Mouse (Mus musculus): ENCODE measurements around the gene Gramd1b. TPM values are rescaled to one million over a fixed set of nuclear protein-coding genes. Genes with fewer than 3 reads are reported as not detected.

Gene Gramd1b
- polyA plus RNA-seq, 1 experiment from 2014 or later, result 3.0 TPM

DNA sequence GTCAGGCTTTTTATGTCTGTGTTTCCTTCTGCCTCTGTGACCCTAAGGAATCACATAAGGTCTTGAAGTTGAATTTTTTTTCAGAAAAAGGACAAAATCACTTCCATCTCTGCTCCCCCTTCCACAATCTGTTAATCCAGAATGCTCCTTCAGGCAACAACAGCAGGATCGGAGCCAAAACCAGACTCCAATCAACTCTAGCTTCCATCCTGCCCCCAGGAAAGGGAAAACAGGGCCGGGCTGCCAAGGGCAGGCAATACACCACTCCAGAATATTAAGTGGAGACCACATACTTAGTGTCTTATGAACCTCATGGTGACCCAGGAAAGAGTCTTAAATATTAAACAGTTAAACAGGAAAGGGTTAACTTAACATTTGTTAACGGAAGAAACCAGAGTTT lies 148.7 kb downstream of the Gramd1b start:
- H3K36me3 ChIP-seq, result no peaks in the 10 kb centered on the region
- H3K27me3 ChIP-seq (replicated peaks), result no peaks in the 10 kb centered on the region
- H3K9me3 ChIP-seq, result no peaks in the 10 kb centered on the region
- WGBS, result 78% methylated on average over 3 of the region's 3 CpGs
- H3K4me1 ChIP-seq (replicated peaks), result no peaks in the 10 kb centered on the region
- no peak overlapping the region for H3K27ac ChIP-seq
- no peak for ATAC-seq
- no peak overlapping the region for H3K4me2 ChIP-seq (replicated peaks)
- no peak overlapping the region for H3K9ac ChIP-seq
- no peak overlapping the region for H3K4me3 ChIP-seq (replicated peaks)

DNA sequence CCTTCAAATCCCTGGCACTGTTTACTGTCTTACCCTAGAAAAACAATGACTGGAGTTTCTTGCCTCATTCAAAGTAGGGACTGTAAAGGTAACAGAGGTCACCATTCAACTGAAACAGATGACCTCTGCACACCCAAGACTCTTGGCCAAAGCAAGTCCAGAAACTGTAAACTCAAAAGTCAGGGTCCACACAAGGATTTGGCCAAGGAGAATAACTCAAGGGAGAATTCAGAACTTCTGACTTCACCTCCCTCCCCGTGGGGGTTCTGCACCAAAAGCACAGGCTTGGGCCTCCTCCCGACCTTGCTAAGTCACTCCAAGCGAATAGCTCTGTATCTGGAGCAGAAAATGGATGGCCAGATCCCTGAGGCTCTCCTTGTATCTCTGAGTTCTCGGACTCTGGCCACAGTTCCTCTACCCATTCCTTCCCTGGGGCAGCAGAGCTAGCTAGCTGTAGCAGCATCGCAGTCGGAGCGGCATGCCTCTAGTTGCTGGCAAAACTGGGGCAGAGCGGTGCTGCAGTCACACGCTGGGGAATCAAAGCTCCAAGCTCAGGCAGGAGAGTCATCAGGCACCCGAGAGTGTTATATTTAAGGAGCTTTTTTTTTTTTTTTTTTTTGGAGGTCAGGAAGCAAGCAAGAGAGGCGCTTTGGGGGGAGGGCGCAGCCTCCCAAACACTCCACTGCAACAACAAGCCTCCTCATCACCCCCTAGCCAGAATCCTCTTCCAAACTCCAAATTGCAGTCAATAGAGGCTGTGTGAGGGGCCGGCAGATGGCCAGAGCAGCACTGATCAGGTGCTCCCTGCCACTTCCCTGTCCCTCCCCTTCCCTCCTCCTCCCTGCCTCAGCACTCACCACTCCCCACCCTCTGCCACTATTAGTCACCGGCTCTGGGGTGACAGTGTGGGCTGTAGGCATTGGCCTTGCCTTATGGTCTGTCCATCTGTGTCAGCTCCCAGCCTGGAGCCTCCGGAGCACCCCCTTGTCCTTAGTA lies 149.5 kb downstream of the Gramd1b start:
- ATAC-seq, result peak; percentile 91
- H3K4me3 ChIP-seq (replicated peaks), result no peak overlapping the region
- no peaks in the 10 kb centered on the region for H3K36me3 ChIP-seq
- H3K9me3 ChIP-seq, result no peaks in the 10 kb centered on the region
- H3K4me2 ChIP-seq (replicated peaks), result no peak overlapping the region
- no peak overlapping the region for H3K27ac ChIP-seq
- H3K4me1 ChIP-seq (replicated peaks), result no peaks in the 10 kb centered on the region
- WGBS, result 27% methylated on average over 15 of the region's 15 CpGs
- no peaks in the 10 kb centered on the region for H3K27me3 ChIP-seq (replicated peaks)
- no peak overlapping the region for H3K9ac ChIP-seq

DNA sequence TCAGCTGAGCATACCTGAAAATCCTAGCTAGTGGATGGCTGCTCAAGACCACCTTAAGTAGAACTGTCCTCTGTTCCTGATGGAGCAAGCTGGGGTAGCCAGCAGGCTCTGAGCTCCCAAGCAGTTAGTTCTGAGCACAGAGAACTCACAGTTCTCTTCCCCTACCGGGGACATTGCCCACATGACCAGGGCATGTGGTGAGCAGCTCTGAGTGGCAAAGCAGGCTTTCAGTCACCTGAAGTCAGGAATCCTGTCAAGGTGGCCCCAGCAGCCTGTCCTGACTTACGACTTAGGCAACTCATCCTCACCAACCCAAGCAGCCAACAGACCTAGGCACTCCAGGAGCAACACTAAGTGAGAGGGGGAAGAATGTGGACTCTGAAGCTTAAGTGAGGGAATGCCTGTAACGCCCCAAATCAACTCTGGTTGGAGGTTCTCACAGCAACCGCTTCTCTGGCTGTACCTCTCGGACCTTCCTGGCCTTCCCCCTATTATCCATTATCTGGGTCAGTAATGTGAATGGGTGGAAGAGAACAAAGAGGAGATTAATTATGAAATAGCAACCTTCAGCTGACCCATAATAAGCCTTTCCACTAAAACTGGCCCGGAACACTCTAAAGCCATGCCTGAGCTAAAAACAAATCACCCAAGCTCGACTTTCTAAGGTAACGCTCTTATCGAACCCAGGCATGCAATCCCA lies 154.3 kb downstream of the Gramd1b start:
- no peaks in the 10 kb centered on the region for H3K36me3 ChIP-seq
- no peak overlapping the region for H3K27ac ChIP-seq
- H3K27me3 ChIP-seq (replicated peaks), result no peaks in the 10 kb centered on the region
- no peak overlapping the region for H3K9ac ChIP-seq
- 66% methylated on average over 9 of the region's 9 CpGs for whole genome bisulfite sequencing
- H3K4me3 ChIP-seq (replicated peaks), result no peak overlapping the region
- no peaks in the 10 kb centered on the region for H3K9me3 ChIP-seq
- peaks cover 5% of the 10 kb centered on the region; the same call in 1 of the 2 replicates for H3K4me1 ChIP-seq (replicated peaks)
- ATAC-seq, result peak; percentile 37; the same call in 1 of the 2 replicates
- H3K4me2 ChIP-seq (replicated peaks), result peak overlapping the region; percentile 50

DNA sequence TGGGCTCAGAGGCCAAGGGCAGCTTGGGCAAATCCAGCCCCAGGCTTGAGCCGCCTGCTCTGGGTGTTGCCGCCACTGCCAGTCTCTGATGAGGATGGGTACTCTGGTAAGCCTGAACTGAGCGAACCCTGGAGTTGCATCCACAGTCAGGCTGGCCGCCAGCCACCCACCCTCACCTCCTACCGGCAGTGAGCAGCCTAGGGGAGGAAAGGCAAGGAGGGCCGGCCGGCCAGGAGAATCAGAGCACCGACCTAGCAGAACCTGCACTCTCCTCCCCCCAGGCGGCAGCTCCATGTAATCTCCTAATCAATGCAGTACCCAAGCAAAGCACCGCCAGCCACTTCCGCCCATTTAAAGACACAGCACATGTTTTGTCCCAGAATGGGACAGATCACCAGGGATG lies 155.0 kb downstream of the Gramd1b start:
- Histone ChIP-seq H3K36me3 (no peaks in the 10 kb centered on the region), H3K9me3 (no peaks in the 10 kb centered on the region), H3K9ac (no peak overlapping the region), H3K4me2 (replicated peaks) (peak overlapping the region; percentile 50), H3K27me3 (replicated peaks) (no peaks in the 10 kb centered on the region), H3K4me3 (replicated peaks) (no peak overlapping the region; the same call in 1 of the 2 replicates), H3K27ac (no peak overlapping the region), H3K4me1 (replicated peaks) (peaks cover 5% of the 10 kb centered on the region; the same call in 1 of the 2 replicates)
- peak; percentile 85 for ATAC-seq
- WGBS, result 15% methylated on average over 11 of the region's 11 CpGs

DNA sequence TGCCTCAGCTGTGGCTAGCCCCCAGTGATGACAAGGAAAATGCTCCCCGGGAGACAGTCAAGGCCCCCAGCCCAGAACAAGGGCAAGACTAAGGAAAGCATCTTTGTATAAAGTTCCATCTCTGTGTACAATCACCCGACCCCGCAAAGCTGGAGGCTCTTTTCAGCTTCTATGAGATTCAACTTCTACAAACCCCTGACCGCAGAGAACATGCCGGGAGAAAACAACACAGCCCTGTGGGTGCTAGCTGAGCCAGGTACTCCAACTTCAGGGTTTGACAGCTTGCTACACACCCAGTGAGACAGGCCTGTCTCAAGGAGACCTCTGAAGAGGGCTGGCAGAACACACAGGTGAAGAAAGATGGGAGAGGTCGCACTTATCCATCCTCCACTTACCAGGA lies 155.7 kb downstream of the Gramd1b start:
- Histone ChIP-seq H3K9me3 (no peaks in the 10 kb centered on the region), H3K27ac (no peak overlapping the region), H3K4me1 (replicated peaks) (peaks cover 8% of the 10 kb centered on the region; the same call in 1 of the 2 replicates), H3K27me3 (replicated peaks) (no peaks in the 10 kb centered on the region), H3K36me3 (no peaks in the 10 kb centered on the region), H3K9ac (no peak overlapping the region), H3K4me3 (replicated peaks) (no peak overlapping the region), H3K4me2 (replicated peaks) (no peak overlapping the region)
- no peak for ATAC-seq
- WGBS, result 75% methylated on average over 6 of the region's 6 CpGs

DNA sequence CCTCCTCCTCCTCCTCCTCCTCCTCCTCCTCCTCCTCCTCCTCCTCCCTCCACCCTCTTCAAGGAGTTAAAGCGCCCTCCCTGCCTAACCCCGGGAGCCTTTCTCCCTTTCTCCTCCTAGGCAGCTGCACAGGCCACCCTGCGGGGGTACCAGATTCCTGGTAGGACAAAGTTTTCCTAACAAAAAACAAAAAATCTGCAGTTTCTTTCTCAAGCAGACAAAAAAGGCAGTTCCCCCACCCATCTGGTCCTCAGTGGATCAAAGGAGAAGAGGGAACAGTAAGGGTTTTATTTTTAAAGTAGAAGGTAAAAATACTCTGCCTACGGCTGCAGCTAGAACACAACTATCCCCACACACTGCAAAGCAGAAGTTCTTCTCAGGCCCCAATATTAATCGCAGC lies 156.2 kb downstream of the Gramd1b start:
- WGBS, result 75% methylated on average over 3 of the region's 5 CpGs
- Histone ChIP-seq H3K4me2 (replicated peaks) (no peak overlapping the region), H3K4me3 (replicated peaks) (no peak overlapping the region), H3K4me1 (replicated peaks) (peaks cover 8% of the 10 kb centered on the region; the same call in 1 of the 2 replicates), H3K36me3 (no peaks in the 10 kb centered on the region), H3K9me3 (no peaks in the 10 kb centered on the region), H3K27ac (no peak overlapping the region), H3K9ac (no peak overlapping the region), H3K27me3 (replicated peaks) (no peaks in the 10 kb centered on the region)
- ATAC-seq, result no peak

DNA sequence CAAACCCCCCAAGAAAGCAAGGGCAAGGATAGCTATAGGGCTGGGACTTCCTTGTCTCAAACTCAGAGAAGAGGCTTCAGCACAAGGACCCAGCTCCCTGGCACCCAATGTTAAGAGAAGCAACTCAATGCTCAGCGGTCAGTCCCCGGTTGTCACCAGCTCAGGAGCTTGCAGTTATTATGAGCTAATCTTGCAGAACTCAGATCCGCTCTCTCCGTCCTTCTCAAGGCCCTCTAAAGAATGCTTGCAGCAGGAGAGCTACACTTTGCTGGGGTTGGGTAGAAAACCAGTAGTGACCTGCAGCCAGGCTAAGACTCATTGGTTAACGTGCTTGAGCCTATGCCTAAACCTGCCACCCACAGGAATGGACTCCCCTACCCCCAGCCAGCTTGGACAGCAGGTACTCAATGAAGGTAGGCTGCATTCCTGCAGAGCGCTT lies 156.6 kb downstream of the Gramd1b start:
- Histone ChIP-seq H3K36me3 (no peaks in the 10 kb centered on the region), H3K27ac (no peak overlapping the region), H3K4me3 (replicated peaks) (no peak overlapping the region), H3K9ac (no peak overlapping the region), H3K4me2 (replicated peaks) (no peak overlapping the region), H3K4me1 (replicated peaks) (peaks cover 10% of the 10 kb centered on the region; the same call in 1 of the 2 replicates), H3K9me3 (no peaks in the 10 kb centered on the region), H3K27me3 (replicated peaks) (no peaks in the 10 kb centered on the region)
- no peak for ATAC-seq
- 87% methylated on average over 6 of the region's 6 CpGs for WGBS

DNA sequence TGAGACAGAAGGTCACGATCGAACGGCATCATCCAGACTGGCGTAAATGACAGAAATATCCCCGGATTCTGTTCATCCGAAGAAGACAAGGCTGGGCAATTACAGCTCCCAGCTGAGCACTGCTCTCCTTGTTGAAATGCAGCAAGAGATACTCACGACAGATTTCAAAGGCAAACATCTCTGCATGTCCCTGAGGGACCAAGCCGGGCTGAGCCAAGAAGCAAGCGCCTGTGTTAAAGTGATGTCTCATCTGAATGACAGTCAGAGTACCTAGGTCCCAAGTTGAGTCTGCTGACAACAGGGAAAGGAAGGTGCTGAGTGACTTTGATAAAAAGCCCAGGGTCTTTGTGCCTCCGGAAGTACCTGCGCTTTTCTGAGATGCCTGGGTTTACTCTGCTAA lies 157.1 kb downstream of the Gramd1b start:
- Histone ChIP-seq H3K4me2 (replicated peaks) (no peak overlapping the region), H3K4me1 (replicated peaks) (peaks cover 10% of the 10 kb centered on the region; the same call in 1 of the 2 replicates), H3K4me3 (replicated peaks) (no peak overlapping the region), H3K9ac (no peak overlapping the region), H3K36me3 (no peaks in the 10 kb centered on the region), H3K9me3 (no peaks in the 10 kb centered on the region), H3K27ac (no peak overlapping the region), H3K27me3 (replicated peaks) (no peaks in the 10 kb centered on the region)
- no peak for ATAC-seq
- WGBS, result 85% methylated on average over 11 of the region's 11 CpGs

DNA sequence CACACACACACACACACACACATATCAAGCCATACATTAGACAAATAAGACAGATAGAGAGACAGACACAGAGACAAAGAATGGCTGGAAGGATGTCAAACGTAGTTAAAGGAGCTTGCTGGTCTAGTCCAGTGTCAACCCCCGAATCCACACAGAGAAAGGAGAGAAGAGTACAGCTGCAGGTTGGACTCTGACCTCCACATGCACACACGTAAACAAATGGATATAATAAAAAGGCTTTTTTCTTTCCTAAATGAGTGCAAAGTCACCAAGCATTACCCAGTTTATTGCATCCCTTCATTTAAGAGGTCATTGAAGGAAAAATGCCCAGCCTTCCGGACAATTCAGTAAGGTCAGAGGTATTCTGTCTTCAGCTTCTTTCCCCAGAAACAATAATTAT lies 161.0 kb downstream of the Gramd1b start:
- no peak overlapping the region for H3K27ac ChIP-seq
- 34% methylated on average over 4 of the region's 4 CpGs for WGBS
- peak; percentile 87 for ATAC-seq

DNA sequence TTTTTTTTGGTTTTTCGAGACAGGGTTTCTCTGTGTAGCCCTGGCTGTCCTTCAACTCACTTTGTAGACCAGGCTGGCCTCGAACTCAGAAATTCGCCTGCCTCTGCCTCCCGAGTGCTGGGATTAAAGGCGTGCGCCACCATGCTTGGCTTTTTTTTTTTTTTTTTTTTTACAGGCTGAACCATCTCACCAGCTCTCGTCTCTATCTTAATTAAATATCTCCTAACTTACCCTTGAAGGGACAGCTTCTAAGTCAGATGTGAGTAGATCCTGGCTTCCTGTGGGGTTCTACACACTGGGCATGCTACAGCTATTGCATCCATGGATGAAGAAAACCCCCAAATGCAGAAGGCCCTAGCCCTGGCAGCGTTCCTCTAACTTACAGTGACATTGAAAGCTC lies 164.4 kb downstream of the Gramd1b start:
- Histone ChIP-seq H3K27ac (no peak overlapping the region), H3K4me2 (replicated peaks) (no peak overlapping the region), H3K4me1 (replicated peaks) (0 out of 2 replicates have a peak, but pooled peaks cover 5% of the 10 kb centered on the region), H3K36me3 (no peaks in the 10 kb centered on the region), H3K9me3 (no peaks in the 10 kb centered on the region), H3K9ac (no peak overlapping the region), H3K4me3 (replicated peaks) (no peak overlapping the region), H3K27me3 (replicated peaks) (no peaks in the 10 kb centered on the region)
- ATAC-seq, result no peak
- 90% methylated on average over 8 of the region's 8 CpGs for WGBS

More for the DNA sequence above, 161.0 kb downstream of the Gramd1b start:
- no peaks in the 10 kb centered on the region for H3K36me3 ChIP-seq
- no peak overlapping the region for H3K4me2 ChIP-seq (replicated peaks)
- H3K4me3 ChIP-seq (replicated peaks), result no peak overlapping the region
- no peaks in the 10 kb centered on the region for H3K27me3 ChIP-seq (replicated peaks)
- H3K9me3 ChIP-seq, result no peaks in the 10 kb centered on the region
- H3K9ac ChIP-seq, result no peak overlapping the region
- H3K4me1 ChIP-seq (replicated peaks), result 0 out of 2 replicates have a peak, but pooled peaks cover 5% of the 10 kb centered on the region

DNA sequence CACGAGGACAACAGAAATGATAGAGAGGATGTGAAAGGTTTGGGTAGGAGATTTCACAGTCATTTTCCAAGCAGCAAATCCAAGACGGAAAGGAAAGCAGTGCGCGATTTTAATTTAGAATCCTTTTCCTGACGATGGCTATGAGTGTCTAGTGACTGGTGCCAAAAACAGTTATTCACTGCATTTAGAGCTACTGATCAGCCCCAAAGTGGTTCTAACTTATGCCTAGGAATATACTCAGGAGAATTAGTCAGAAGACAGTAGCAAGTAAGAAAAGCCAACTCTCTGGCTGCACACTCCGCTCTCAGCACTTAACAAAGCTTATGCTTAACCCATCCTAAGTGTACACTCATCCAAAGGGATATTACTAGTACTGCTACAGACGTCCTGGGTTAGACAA lies 166.9 kb downstream of the Gramd1b start:
- no peaks in the 10 kb centered on the region for H3K9me3 ChIP-seq
- H3K27me3 ChIP-seq (replicated peaks), result no peaks in the 10 kb centered on the region
- H3K9ac ChIP-seq, result no peak overlapping the region
- H3K27ac ChIP-seq, result no peak overlapping the region
- H3K4me3 ChIP-seq (replicated peaks), result no peak overlapping the region
- no peaks in the 10 kb centered on the region for H3K4me1 ChIP-seq (replicated peaks)
- no peak for ATAC-seq
- WGBS, result 81% methylated on average over 7 of the region's 7 CpGs
- no peaks in the 10 kb centered on the region for H3K36me3 ChIP-seq
- H3K4me2 ChIP-seq (replicated peaks), result no peak overlapping the region

DNA sequence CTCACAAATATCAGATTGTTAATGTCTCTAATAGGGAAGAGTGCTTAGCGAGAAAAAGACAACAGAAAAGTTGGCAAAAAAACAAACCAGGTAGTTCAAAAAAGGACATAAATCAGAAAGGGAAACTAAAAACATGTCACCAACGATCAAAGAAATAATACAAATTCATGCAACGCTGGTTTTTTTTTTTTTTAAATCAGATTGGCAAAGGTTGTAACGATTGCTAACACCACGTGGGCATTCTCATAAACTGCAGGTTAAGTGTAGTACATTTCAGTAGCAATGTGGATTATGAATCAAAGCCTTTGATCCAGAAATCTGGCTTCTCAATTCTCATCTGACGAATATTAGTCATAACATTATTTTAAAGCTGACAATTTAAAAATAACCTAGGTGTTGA lies 169.2 kb downstream of the Gramd1b start:
- H3K4me2 ChIP-seq (replicated peaks), result no peak overlapping the region
- no peak overlapping the region for H3K4me3 ChIP-seq (replicated peaks)
- H3K36me3 ChIP-seq, result no peaks in the 10 kb centered on the region
- no peak overlapping the region for H3K9ac ChIP-seq
- 85% methylated on average over 6 of the region's 6 CpGs for WGBS
- ATAC-seq, result no peak
- H3K9me3 ChIP-seq, result no peaks in the 10 kb centered on the region
- H3K4me1 ChIP-seq (replicated peaks), result no peaks in the 10 kb centered on the region
- no peaks in the 10 kb centered on the region for H3K27me3 ChIP-seq (replicated peaks)
- no peak overlapping the region for H3K27ac ChIP-seq

Data from intestine, embryonic 15.5 days (tissue).